Mouse (Mus musculus) heart, adult 9 months (tissue): ENCODE measurements around the gene Ms4a4d.
"Not testable (repeated sequence)": the region's sequence is repeated elsewhere in the genome, so short reads cannot be mapped to it uniquely, and the experiment has no call there.

Experiments
- DNase-seq, 2 experiments: peaks; one replicate each; pipeline ENCODE4 v3.0.0; 2022; ENCODE audit warnings: low spot score in 2 of 2

Gene Ms4a4d

DNA sequence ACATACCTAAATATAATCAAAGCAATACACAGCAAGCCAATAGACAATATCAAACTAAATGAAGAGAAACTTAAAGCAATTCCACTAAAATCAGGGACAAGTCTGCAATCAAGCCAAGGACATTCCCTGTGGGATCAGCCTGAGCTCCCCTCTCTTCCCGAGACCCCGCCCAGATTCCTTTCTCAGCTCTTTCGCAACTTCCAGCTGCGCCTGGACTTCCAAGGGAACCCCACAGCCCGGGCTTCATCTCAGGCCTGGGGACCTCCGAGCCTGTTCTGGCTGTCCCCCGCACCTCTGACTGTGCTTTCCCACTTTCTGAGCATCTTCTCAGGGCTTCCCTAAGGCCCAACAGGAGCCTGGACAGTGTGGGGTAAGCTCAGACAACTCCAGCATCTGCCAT is at the start of gene Ms4a4d:
TSS of gene Ms4a4d (plus strand) at position 209 of the 400 bp plus-strand sequence.
- peak; percentile 76 to 79 for DNase-seq

GRCm38 (mm10) chr19:11491406-11492189 is 45.0 kb upstream of the Ms4a4d start:
- DNase-seq, result no peak

DNA sequence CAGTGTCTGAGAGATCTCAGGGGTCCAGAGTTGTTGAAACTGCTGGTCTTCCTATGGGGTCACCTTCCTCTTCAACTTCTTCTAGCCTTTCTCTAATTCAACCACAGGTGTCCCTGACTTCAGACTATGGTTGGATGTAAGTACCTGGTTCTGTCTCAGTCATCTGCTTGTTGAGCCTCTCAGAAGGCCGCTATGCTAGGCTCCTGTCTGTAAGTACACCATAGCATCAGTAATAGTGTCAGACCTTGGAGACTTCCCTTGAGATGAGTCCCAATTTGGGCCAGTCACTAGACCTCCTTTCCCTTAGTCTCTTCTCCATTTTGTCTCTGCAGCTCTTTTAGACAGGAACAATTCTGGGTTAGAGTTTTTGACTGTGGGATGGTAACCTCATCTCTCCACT is 43.9 kb upstream of the Ms4a4d start:
- DNase-seq, result no peak

GRCm38 (mm10) chr19:11494519-11494918 is 42.1 kb upstream of the Ms4a4d start:
- no peak for DNase-seq

GRCm38 (mm10) chr19:11496361-11496760 is 40.2 kb upstream of the Ms4a4d start:
- no peak for DNase-seq

DNA sequence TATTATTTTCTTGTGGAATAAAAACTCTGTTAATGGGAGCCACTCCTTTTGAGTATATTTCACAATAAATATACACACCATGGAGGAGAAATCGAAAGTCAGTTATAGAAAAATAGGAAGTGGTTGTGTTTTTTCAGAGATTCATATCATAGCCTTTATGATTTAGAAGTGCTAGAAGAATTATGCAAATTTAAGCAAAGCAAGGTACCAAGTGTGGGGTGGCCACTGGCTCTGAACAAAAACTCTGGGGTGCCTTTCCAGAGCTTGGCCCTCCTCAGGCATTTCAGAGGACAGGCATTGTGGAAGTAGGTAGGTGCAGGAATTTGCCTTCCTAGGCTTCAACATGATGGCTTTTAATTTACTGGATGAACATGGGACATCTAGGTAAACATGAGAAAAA is 39.3 kb upstream of the Ms4a4d start:
- DNase-seq, result not testable (repeated sequence)

GRCm38 (mm10) chr19:11500796-11501195 is 35.8 kb upstream of the Ms4a4d start:
- no peak for DNase-seq

DNA sequence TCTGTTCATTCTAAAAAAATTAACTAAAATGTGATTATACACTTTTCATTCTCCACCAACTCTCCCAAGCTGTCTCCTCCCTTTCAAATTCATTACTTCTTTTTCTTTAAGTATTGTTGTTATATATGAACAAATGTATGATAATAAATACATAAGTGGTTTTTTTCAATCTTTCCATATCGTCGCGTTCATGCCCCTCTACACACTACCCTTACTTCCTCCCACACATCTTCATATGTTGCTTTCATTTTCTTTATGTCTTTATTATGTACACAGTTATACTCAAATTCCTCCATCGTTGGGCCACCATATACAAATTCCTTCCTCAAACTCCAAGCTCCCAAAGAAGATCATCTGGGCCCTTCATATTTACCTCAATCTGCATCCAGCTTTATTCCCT is 35.3 kb upstream of the Ms4a4d start:
- no peak for DNase-seq

- no peak for DNase-seq
These were observed 31.7 kb upstream of the Ms4a4d start for GRCm38 (mm10) chr19:11504857-11505256.

DNA sequence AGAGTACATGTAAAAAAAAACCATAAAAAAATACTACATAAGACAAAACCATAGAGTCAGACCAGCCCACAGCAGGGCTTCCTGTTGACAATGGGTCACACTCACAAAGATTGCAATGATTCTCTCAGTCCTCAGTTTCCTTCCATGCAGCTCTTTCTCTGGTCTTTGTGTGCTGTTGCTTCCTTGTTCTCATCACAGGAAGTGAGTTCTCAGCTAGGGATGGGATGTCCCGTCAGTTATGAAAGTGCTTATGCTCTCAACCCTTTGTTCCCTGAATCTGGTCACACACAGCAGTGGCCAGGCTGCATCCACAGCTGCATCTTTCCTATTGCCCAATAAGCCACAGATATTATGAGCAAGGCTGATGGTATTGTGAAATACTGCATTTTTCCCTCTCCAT is 23.1 kb upstream of the Ms4a4d start:
- DNase-seq, result peak; percentile 45 to 61

DNA sequence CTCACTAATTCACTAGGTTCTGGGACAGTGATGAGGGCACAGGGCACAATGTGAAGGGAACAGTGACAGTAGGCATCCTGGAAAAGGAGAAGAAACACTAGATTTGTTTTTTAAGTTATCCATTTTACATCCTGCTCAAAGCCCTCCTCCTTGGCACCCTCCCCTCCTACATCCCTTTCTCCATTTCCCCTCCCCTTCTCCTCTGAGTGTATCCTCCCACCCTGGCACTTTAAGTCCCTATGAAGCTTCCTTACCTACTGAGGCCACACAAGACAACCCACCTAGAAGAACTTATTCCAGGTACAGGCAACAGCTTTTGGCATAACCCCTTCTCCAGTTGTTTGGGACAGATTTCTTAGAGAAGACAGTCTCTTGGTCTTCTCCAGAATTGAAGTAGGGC is 20.4 kb upstream of the Ms4a4d start, which contains the start of gene Ms4a6b:
TSS of gene Ms4a6b (plus strand) at position 267 of the 400 bp plus-strand sequence.
- DNase-seq, result no peak

- no peak for DNase-seq
These were observed 19.8 kb upstream of the Ms4a4d start for GRCm38 (mm10) chr19:11516845-11517244.

DNA sequence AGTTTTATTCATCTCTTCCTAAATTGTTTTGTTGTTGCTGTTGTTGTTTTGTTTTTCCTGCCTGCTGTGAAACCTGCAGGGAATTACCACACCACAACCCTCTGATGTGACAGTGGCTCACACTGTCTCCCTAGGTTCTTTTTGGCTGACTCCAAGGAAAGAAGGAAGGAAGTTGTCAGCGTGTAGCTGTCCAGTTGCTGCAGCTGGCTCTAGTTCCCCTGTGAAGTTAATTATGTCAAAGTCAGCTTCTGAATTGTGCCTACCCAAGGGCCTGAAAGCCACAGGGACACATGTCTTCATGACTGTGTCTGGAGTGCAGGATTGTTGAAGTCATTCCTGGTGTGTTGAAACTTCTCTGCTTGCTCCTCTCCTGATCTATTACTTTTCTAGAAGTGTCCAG is 19.2 kb upstream of the Ms4a4d start:
- DNase-seq, result peak; percentile 51 to 71

DNA sequence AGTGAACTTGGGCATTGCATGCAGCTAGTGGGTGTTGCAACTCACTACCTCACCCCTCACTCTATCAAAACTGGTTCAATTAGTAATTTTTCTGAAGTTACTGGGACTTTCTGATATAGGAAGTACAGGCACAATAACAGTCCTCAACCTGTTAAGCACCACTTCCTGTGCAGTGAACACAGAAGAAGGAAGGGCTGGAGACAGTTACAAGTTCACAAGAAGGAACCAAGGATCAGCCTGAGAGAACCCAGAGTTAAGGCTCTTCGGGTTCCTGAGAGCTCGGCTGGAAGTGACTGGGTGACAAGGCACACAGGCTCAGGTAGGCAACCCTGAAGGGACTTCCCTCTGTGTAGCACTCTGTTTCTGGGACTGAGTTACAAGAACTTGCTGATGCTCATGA is 18.2 kb upstream of the Ms4a4d start:
- not testable (repeated sequence) for DNase-seq

GRCm38 (mm10) chr19:11520146-11520545 is 16.5 kb upstream of the Ms4a4d start:
- no peak for DNase-seq

DNA sequence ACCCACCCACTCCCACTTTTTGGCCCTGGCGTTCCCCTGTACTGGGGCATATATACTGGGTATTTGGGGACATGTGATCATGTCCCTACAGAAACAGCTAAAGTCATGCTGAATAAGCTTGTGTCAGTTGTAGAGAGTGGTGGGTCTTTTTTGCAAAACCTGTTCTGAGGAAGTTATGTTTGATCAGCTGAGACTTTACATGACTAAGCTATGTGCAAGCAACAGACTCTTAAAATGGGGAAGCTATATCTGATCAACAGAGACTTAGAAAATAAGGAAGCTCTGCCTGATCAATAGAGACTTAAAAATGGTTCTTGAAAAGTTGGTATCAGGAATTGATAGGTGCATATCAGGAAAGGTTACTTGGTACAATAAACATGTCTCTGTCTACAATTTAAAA is 3.2 kb upstream of the Ms4a4d start:
- DNase-seq, result no peak

GRCm38 (mm10) chr19:11533888-11534445 is 2.6 kb upstream of the Ms4a4d start:
- DNase-seq, result peak; percentile 78 to 82

DNA sequence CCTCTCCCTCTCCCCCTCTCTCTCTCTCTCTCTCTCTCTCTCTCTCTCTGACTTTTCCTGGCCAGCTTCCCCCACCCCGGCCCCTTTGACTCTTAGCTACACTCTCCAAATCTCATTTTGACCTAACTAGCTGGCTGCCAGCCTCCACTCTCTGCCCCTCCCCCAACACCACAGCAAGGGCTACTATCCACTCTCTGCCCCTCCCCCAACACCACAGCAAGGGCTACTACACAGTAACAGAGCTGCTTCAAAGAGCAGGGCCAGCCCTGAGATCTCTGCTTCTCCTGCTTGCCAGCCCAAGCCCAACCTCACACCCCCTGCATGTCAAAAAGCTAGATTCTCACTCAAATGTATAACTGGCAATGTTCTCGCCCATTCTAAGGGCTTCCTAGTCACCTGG is 735 bp downstream of the Ms4a4d start:
- peak; percentile 25 to 34 for DNase-seq

DNA sequence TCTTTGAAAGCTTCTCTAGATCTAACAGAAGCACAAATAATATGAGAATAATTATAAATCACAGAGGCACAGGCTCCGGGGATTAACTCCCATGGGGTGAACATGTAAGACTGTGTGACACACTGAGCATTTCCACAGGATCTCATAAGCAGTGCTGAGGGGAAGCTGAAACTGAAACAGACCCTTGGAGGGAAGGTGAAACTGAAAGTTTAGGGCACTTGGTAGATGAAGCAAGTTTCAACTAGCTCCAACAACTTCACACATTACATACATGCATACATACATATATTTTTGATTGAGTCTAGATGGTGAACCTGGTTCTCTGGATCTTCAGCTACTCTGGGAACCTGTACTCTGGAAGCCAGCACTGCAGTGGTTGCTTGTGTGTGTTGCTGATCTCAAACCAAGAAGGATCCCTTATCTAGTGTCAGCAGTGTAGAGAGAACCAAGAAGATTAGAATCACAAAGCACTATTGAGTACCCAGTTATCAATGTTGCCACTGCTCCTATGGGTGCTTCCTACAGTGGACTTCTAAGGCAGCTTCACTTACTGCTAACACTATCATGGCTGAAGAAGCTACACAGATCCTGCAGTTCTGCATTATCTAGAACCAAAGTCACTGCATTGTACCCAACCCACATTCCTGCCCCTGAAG is 3.7 kb downstream of the Ms4a4d start:
- DNase-seq, result peak; percentile 18 to 24

DNA sequence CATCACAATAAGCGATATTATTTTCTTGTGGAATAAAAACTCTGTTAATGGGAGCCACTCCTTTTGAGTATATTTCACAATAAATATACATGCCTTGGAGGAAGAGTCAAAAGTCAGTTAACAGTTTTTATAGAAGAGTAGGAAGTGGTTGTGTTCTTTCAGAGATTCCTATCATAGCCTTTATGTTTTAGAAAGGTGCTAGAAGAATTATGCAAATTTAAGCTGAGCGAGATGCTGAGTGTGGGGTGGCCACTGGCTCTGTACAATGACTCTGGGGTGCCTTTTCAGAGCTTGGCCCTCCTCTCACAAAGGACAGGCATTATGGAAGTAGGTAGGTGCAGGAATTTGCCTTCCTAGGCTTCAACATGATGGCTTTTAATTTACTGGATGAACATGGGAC is 7.8 kb downstream of the Ms4a4d start:
- not testable (repeated sequence) for DNase-seq

- DNase-seq, result no peak
These were observed 11.3 kb downstream of the Ms4a4d start for GRCm38 (mm10) chr19:11547911-11548310.

- DNase-seq, result no peak
These were observed 18.1 kb downstream of the Ms4a4d start for GRCm38 (mm10) chr19:11554726-11555125.

- DNase-seq, result peak; percentile 31 to 44
These were observed 23.0 kb downstream of the Ms4a4d start for GRCm38 (mm10) chr19:11559560-11559959.
